Mouse (Mus musculus) frontal cortex, postnatal 36 days (tissue): ENCODE results near the gene Ank3.

Experiments used
- DNase-seq, 2 experiments: peaks; one replicate each; pipeline ENCODE4 v3.0.0; 2022; ENCODE audit warnings: low spot score in 2 of 2

Gene Ank3

DNA sequence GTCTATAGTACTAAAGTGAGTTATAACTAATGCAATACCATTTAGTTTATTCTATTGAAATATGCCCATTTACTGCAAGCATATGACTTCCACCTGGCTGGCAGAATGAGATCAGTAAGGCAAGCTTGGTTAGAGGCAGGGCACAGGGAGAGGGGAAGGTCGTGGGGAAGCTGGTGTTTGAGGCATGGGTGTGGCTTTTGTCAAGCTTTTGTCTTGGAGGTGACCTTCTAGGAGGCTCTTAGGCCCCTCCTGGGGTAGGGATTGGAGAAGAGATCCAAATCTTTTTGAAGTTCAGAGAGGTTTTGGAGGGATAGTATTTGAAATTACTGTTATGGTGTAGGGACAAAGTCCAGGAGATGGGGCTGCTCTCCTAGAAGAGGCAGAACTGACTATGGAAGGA, 78.3 kb downstream of the Ank3 start:
- no peak for DNase-seq

DNA sequence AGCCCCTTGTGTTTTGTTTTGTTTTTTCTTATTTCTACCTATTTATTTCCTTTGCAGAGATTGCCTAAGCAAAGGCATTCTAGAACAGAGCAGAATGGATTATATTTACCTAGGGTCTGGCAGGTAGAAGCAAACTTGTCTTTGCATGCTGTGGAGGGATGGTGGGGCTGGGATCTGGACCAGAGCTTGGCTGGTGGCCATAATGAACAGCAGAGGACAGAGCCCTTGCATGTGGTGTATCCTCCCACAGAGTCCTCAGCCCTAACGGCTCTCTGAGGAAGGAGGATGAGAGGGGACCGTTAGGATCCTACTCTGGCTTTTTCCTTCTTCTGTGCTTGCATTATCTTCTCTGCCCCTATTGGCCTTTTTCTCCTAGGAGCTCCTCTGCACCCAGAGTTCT, 79.1 kb downstream of the Ank3 start:
- no peak for DNase-seq

DNA sequence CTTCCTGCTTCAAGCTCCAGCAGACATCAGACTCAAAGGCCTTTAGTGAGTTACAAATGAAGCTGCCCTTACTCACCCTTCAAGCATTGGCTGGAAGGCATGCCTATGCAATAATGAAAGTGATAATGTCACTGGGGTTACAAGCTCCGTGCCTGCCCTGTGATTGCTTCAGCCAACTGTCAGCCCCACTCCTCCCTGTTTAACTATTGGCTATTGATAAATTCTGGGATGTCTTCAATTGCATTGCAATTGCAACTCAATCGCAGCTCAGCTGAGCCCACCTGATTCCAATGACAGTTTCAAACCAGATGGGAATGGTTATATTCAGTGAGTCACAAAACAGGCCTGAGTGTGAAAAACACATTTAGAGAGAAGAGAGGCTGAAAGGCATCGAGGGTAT, 80.3 kb downstream of the Ank3 start:
- DNase-seq = no peak

DNA sequence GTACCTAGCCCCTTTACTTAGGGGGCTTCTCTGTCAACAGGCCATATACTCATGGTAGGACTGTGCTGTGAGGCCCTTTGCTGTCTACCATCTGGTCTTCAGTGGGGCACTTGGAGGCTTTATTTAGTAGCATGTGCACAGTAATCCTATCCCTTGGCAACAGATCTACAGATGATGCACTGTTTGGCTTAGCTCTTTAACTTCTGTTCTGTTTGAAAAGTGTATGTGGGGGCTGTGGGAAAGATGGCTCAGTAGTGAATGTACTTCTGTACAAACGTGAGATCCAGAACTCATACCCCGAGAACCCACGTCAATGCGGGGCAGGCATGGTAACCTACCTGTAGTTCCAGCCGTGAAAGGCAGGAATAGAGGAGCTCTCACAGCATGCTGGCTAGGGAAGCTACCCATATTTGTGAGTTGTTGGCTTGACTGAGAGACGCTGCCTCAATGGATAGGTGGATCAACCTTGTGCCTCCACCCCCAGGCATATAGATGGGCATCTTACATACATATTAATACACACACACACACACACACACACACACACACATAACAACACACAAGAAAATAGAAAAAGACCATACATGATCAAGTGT, 86.7 kb downstream of the Ank3 start:
- peak in 1 of 2 experiments; percentile 36 for DNase-seq

DNA sequence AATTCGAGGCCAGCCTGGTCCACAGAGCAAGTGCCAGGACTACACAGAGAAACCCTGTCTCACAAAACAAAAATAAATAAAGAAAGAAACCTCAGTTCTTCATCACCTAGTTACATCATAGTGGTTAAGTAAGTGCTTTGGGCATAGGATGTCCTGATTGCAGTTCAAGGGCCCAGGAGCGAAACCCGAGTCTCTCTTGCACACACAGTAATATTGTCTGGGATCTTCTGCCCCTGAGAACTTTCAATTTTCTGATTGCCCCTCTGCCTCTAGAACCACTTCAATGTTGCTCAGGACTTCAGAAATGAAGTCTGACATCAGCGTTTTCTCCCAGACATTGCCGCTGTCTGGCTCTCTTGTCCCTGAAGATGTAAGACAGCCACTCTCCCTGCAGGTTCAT, 91.6 kb downstream of the Ank3 start:
- DNase-seq = no peak

DNA sequence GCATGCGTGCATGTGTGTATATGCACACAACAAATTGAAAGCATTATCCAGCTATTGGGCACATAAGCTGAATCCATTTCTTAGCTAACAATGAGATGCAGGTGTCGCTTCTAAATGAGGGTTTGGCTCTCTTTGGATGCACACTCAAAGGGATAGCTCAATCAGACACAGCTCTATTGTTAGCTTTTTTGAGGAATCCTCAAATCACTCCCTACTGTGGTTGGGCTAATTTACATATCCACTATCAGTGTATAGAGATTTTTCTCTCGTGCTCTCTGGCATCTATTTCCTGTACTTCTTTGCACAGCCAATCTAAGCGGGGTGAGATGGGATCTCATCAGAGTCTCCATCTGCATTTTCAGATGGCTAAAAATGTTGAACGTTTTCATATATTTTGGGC, 93.4 kb downstream of the Ank3 start:
- DNase-seq = no peak

DNA sequence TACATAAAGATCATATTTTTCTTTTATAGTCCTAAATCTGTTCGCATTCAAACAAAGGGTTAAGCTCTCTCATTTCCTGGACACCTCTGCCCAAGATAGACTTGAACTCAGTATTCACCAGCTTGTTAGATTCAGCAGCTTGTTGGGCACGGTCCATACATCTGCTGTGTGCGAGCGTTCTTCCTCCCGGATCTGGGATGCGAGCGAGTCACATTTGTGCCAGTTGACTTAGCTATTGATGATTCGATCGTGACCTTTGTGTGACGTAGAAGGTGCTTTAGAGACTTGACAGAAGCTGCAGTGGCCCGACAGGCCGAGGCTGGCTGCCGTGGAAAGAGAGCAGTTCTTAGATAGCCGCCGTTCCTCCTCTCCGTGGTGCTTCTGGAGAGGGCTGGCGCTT, 98.8 kb downstream of the Ank3 start:
- no peak for DNase-seq

DNA sequence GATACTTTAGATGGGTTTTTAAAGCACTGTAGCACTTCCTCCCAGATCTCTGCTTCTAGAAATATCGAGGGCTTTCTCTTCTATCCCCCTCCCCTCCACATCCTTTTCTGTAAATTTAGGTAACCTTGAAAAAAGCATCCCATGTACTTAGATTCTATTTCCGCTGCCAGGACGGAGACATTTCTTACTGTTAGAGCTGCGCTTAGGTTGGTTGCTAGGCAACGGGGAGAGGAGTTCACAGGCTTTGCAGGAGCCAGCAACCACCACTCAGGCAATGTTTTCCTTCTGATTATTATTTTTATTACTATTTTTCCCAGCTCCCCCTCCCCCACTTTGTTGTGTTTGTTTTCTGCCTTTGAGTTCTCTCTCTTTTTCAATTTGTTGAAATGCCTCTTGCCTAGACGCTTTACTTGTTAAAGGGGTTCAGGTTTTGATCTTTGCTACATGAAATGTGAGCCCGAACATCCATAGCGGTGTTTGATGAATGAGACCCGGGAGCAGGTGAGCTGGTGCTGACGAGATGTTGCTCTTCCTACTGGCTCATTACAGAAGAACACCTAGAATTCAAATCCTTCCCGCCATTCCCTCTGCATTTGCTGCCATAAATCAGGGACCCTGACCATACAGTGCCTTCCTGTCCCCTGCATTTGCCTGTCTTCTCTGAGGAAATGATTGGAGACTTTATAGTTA, 101.7 kb downstream of the Ank3 start:
- DNase-seq = peak in 1 of 2 experiments; percentile 65

DNA sequence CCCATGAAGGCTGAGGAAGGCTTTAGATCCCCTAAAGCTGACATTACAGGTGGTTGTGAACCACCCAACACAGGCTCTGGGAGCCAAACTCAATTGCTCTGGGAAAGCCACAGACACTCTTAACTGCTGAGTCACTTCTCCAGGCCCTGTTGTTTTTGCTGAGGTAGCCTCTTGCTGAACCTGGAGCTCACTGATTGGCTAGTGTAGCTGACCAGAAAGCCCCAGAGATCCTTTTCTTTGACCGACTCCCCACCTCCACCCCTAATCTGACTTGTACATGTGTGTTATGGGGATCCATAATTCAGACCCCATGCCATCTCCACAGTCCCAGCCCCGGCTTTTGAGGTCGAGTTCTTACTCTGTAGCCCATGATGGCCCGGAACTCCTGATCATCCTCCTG, 105.2 kb downstream of the Ank3 start:
- no peak for DNase-seq

DNA sequence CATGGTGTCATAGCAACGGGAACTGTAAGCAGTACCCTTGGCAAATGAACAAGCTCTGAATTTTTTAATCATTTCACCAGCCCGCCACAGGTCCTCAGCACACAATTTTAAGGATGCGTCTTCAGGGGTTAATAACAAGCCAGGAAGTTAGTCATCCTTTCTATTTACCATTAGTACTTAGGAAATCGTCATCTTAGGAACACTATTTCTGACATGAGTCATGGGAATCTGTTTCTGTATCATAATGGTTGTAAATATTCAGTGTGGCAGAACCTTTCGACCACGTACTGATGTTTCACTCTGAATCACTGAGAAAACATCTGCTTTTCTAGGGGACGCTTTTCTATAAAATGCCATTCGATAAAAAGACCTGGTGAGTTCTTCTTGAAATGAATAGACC, 109.1 kb downstream of the Ank3 start:
- no peak for DNase-seq

DNA sequence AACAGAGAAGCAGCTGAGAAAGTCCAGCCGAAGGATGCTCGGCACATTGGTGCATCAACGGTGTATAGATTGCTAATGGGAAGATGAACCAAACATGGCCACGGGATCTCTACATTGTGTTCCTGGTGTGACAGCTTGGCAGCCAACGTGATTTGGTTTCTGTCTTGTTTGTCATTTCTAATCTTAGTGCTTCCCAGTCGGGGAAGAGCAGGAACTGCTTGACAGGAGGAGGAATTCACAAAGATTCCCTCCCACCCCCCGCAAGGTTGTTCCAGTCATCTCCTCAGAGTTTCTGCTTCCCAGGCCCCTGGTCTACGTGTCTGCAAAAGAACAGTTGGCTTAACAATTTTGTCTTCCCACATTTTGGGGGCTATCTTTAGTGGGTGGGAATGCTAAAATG, 111.8 kb downstream of the Ank3 start:
- peak in 1 of 2 experiments; percentile 50 for DNase-seq

DNA sequence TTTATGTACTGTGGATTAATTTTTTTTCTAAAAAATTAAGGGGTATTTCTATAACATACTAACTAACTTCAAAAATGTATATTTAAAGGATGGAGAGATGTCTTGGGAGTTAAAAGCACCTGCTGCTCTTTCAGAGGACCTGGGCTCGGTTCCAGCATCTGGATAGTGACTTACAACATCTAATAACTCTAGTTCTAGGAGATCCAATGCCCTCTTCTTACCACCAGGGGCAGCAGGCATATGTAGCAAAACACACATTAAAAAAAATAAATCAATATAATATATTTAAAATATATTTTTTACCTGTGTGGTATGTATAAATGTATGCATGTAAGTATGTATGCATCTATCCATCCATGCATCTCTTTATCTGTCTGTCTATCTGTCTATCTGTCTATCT, 112.7 kb downstream of the Ank3 start:
- no peak for DNase-seq

DNA sequence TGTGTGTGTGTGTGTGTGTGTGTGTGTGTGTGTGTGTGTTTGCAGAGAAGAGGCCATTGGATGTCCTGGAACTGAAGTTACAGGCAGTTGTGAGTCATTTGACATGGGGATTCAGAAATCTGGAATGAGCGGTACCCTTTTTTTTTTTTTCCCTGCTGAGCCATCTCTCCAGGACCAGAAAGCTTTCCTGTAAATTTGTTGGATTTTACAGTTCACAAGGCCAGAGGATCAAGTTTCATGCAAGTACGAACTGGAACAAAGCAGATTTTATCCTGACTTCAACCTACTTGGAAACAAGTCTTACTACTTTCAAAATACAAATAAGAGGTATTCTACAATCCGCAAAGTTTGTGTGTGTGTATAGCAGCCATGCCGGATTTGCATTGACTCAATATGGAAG, 123.4 kb downstream of the Ank3 start:
- DNase-seq = no peak

DNA sequence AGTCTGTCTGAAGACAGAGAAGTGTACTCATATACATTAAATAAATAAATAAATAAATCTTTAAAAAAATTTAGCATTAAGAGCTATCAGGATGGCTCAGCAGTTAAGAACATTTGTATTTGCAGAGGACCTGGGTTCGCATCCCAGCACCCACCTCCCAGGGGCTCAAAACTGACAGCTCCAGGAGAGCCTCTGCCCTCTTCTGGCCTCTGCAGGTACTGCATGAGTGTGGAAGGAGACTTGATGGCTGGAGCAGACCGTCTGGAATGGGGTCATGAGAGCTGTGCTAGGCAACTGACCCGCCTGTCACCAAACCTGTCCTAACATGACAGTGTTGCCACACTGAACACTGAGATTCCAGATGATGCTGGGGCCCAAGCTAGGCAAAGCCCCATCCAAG, 124.6 kb downstream of the Ank3 start:
- no peak for DNase-seq

DNA sequence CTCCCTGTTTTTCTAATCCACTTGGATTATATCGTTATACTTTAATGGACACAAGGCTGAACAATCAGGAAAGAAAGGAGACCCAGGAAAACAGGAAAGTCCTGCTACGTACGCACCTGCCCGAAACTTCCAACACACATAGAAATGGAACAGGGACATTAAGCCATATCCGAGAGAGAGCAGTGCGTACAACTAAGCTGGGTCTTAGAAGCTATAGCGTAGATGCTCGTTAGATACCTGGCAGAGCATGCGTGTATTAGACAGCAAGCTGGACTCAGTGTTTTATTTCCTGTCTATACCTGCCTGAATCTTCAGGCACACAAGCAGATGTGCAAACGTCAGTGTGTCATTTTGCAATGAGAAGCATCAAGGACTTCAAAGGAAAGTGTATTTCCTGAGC, 128.7 kb downstream of the Ank3 start:
- DNase-seq = no peak

DNA sequence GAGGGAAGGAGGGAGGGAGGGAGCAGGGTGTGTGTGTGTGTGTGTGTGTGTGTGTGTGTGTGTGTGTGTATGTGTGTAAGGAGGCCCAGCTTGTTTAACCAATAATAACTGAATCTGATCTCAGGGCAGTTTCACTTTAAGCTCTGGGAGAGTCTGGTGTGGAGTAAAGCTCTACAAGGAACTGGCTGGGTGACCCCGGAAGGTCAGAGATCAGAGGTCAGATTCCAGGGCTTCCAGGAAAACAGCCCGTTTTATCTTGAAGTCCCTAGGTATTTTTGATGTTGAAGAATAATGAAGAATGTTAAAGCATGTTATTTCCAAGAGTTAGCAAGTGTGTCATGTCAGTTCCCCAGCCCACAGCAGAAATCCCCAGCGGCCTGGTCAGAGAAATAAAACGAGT, 130.2 kb downstream of the Ank3 start:
- DNase-seq = no peak

DNA sequence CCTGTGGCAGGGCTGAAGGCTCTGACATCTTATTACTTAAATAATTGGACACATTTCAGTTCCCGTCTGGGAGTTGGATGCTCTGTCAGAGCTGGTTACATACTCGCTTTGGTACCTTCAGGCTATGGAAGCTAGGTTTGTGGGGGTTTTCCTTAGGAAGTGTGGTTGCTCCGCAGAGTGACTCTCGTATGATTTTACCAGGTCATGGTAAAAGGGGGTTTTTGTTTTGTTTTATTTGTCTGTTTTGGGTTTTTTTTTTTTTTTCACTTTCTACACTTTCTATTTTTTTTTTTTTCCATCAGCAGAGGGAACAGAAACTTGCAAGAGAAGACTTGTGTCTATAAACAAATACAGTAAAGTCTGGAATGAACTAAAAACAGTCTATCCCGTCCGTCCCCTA, 131.8 kb downstream of the Ank3 start:
- DNase-seq = no peak

DNA sequence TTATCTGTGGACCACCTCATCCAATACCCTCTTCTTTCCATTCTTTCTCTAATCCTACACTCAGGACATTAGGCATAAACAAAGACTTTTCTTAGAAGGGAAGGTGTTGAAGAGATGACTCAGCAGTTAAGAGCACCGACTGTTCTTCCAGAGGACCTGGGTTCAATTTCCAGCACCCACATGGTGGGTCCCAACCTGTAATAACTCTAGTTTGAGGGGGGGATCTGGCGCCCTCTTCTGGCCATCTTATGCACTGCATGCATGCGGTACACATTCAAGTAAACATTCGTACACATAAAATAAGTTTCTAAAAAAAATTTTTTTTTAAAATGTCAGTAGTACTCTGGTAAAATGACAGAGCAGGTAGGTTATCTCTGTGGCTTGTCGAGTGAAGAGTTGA, 133.0 kb downstream of the Ank3 start:
- DNase-seq = no peak

DNA sequence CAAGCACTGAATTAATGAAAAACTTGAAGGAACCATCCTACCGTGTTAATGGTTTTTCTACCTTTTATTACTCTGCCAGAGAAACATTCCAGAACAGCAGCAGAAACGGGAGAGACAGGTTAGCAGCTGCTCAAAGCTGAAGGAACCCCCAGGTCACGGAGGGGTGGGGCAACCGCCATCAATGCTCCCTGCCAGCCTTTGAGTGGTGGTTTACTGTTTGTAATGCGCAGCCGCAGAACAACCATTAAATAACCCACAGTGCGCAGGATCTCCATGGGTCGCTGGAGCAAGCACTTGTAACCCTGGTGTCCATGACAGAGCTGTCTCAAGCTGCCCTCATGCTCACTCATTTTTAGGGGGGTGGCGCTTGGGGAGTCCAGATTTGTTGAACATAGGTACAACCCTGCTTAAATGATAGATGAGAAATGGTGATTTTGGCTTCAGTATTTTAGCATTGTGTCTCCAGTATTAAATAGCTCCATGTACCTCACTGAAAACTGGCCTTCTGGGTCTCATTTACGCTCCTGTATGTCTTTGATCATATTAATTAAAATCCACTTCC, 133.7 kb downstream of the Ank3 start:
- DNase-seq = no peak

DNA sequence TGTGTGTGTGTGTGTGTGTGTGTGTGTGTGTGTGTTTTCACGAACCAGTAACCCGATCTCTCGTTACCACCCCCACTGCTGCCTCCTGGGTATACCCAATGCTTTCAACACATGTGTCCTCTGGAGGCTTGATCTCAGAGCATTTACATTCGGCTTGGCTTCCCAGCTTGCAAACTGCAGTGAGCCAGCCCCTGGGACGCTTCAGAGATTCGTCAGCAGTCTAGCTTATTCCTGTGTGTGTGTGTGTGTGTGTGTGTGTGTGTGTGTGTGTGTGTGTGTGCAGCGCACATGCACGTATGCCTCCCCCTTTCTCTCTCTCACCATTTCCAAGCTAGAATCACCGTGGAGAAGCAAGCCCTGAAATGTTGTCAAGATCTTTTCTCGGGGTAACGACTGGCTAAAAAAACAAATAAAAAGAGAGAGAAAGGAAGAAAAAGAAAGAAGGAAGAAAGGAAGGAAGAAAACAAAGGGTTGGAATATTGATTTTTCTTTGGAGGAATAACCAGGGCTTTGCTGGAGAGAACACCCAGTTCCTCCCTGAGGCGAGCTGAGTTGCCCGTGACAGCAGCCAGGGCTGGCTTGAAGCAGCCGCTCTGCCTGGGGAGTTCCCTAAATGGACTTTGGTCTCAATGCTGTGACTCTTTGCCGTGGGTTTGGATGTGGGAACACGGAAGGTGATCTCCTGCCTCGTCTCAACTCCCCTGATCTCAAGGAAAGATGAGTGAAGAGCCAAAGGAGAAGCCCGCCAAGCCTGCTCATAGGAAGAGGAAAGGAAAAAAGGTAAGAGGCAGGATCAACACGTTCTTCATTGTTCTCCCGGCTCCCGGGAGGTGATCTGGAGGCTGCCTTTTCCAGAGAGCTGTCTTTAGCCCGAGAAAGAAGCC, 135.2 kb downstream of the Ank3 start:
- DNase-seq = peak; percentile 51 to 67

DNA sequence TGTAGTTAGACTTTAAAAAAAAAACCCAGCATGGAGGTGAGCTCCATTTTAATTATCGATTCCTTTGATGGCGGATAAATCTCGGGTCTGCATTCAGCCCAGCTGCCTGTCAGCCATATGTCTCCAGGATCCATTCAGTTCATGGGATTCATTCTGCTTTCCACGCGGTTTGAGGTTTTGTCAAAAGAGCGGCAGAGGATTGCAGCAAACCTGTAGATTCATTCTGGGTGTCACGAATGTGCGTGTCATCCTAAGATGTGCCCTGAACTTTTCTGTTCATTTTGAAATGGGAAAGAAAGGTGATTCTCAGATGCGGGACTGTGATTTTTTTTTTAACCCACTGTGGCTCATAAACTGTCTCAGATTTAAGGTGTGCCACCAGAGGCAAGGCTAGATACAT, 136.1 kb downstream of the Ank3 start:
- DNase-seq = peak in 1 of 2 experiments; percentile 39

DNA sequence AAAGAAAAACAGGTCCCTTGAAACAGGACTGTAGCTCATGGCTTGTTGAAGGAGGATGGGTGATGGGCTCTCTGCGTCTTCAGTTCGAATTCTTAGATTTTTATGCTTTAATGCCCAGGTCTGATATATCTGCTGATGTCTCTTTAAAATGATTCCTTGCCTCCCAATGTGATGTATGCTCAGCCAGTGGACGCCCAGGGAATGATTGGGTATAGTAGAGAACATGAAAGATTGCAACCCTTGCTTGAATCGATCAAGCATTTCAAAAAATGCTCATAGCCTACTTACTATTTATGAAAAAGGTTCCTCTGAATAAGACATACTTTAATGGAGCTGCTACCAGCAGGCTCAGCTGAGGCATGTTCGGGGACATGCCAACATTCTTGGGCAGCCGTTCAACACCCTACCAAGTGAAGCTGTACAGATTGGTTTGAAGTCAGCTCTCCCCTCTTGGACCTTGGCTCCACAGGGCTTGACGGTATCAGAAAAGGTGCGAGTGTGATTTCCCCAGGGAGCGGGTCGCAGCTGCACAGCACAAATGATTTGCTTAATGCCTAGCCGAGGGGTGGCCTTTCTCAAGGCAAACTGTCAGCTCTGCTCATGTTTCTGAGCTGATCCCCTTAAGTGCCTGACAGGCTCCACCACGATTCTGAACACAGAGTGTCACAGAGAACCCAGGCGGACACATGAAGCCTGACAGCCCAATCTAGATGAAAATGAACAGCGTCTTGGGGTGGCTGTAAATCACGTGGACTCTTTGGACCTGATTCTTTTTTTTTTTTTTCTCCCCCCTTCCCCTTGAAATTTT, 136.8 kb downstream of the Ank3 start:
- peak; percentile 42 to 54 for DNase-seq
